Mouse (Mus musculus): ENCODE results near the gene Serinc4.

- TF ChIP-seq EP300 (IDR thresholded peaks at IDR 0.05) (no peak), CTCF (IDR thresholded peaks at IDR 0.05) (no peak)
Measured at GRCm38 (mm10) chr2:121440834-121441605, 15.6 kb downstream of the Serinc4 start.

Data from lung, postnatal 0 days (tissue).